Mouse (Mus musculus): ENCODE measurements at regions not wholly inside any gene's neighbourhood (a gene's known extent, or its start where the extent isn't known, plus 50 kb on each side); places are given as distances from the start of the nearest gene placed in this dataset.

GRCm38 (mm10) chr15:62049416-62049815 lies 1126.6 kb upstream of the A1bg start:
- TF ChIP-seq CTCF (IDR thresholded peaks at IDR 0.05; ENCODE audit: borderline replicate concordance, control insufficient read depth, extremely low read depth, insufficient read depth, low read length, poor library complexity) = no peak
- no peak for TF ChIP-seq POLR2A (IDR thresholded peaks at IDR 0.05; ENCODE audit: control insufficient read depth, extremely low read depth, insufficient read depth, low read length, poor library complexity)
